Mouse (Mus musculus) embryonic stem cell, embryonic (primary cell): ENCODE data around the gene Oprm1.

Source experiments
- CTCF ChIA-PET, 4 experiments: fragments of 300-600 bp in 2 of 4; fragments of 350-600 bp in 2 of 4; sonication (Branson Sonifier 250); formaldehyde crosslinking; loops; one replicate each; lab custom pipeline; 2022; ENCODE audit warnings: inconsistent platforms in 2 of 4; lab: Charles Lee
- POLR2A ChIA-PET, 4 experiments: fragments of 300-600 bp in 2 of 4; fragments of 350-600 bp in 2 of 4; sonication (Branson Sonifier 250); formaldehyde crosslinking; loops; one replicate each; lab custom pipeline; 2022; ENCODE audit warnings: antibody characterized with exemption in 4 of 4, inconsistent platforms in 1 of 4; lab: Charles Lee

The Oprm1 gene

DNA sequence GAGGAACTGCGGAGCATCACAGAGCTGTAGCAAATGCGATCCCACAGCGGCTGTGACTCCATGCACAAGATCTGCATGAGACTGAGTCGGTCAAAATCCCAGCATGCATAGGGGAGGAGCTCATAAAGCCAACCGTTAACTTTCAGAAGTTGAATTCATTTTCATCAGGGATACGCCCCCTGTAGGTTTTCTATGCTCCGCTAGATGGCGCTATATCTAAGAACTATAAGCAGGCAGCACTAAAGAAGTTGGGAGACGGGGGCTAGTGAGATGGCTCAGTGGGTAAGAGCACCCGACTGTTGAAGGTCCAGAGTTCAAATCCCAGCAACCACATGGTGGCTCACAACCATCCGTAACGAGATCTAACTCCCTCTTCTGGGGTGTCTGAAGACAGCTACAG lies 310.3 kb downstream of the Oprm1 start:
- POLR2A ChIA-PET, result interaction anchor here in 1 of 4 experiments (0.6 kb wide), 1 partner anchor 582 kb away, joined by 3 read pairs; no protein-coding TSS in a partner anchor
- CTCF ChIA-PET, result interaction anchor here (0.6 to 1.0 kb wide), 14 partner anchors 10 to 1321 kb away, joined by 3 to 6 read pairs (median 3); partner anchors contain the start of gene Ipcef1 (in 1 of the 4)

DNA sequence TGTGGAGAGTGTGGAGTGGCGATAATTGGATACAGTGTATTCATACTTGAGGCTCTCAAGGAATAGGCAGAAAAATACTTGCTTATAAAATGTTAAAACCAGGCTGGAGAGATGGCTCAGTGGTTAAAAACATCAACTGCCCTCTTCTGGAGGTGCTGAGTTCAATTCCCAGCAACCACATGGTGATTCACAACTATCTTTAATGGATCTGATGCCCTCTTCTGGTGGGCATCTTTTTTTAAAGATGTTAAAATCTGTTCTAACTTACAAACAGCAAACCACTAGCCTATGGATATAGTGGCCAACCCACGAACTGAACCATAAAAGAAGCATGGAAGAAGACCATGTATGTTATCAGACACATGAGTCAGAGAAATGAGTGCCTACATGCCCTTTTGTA lies 310.8 kb downstream of the Oprm1 start:
- CTCF ChIA-PET, result interaction anchor here in 3 of 4 experiments (0.6 to 1.0 kb wide), 5 partner anchors 12 to 342 kb away, joined by 3 to 6 read pairs (median 3); partner anchors contain the start of gene Ipcef1 (in 1 of the 3)
- POLR2A ChIA-PET, result no interaction called here

DNA sequence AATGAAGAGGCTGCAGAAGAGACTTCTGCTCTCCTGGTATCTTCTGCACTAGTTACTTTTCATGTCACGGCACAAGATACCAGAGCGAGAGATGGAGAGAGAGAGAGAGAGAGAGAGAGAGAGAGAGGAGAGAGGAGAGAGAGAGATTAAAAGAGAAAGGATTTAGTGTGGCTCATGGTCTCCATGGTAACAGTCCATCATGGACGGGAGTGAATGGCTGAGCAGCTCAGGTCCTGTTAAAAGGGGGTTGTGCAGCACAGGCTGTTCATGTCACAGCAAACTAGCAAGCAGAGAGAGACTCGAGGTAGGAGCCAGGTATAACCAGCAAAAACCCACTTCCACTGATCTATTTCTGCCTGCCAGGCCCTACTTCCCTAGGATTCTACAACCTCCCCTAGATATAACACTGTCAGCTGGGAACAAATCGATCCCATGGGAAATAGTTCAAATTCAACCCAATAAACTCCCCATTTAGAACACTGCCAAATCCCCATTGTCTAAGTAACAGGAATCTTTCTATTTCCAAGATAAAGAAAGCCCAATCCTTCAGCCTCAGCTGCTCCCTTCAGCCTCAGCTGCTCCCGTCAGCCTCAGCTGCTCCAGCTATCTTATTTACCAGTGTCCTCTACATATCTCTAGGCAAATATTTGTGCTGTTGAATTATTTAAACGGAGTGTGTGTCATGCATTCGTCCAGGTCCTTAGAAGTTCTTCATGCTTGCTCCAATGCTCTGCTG lies 312.0 kb downstream of the Oprm1 start:
- CTCF ChIA-PET, result interaction anchor here in 2 of 4 experiments (0.6 kb wide), 2 partner anchors 136 to 258 kb away, joined by 3 read pairs; no protein-coding TSS in a partner anchor
- POLR2A ChIA-PET, result interaction anchor here in 1 of 4 experiments (0.5 to 0.7 kb wide), 2 partner anchors 537 to 653 kb away, joined by 4 to 5 read pairs; no protein-coding TSS in a partner anchor

DNA sequence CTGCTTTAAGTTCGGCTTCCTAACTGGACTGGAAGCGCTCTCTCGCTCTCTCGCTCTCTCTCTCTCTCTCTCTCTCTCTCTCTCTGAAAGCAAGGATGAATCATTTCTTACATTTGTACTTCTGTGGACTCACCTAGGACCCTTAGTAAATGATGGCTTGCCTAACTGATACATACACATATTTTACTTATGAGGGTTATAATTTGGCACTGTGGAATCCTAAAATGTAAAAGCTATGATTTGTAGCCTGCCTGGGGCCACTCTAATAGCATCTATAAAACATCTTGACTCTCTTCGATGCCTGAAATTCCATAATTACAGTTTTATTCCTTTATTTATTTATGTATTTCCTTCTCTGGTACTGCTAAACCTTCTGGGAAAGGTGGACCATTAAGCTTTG lies 312.6 kb downstream of the Oprm1 start:
- POLR2A ChIA-PET, result interaction anchor here in 1 of 4 experiments (0.7 kb wide), 1 partner anchor 653 kb away, joined by 4 read pairs; no protein-coding TSS in a partner anchor
- CTCF ChIA-PET, result interaction anchor here in 1 of 4 experiments (0.7 kb wide), 1 partner anchor 423 kb away, joined by 5 read pairs; no protein-coding TSS in a partner anchor

DNA sequence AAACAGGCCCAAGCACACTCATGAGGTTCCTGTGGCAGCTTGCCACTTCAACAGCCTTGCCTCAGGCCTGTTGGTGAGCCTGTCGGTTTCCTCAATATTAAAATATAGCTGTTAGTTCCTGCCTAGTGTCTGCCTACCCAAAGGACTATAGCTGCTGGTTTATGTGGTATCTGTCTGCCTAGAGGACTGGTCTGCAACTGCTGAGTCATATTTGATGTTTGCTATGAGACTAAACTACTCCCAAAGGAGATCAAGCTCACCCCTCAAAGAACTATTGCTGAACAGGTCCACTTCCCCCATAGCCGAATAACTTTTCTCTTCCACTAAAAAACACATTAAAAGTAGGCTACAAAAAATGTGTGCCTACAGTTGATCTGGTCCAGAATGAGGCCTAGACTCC lies 315.9 kb downstream of the Oprm1 start:
- CTCF ChIA-PET, result no interaction called here

DNA sequence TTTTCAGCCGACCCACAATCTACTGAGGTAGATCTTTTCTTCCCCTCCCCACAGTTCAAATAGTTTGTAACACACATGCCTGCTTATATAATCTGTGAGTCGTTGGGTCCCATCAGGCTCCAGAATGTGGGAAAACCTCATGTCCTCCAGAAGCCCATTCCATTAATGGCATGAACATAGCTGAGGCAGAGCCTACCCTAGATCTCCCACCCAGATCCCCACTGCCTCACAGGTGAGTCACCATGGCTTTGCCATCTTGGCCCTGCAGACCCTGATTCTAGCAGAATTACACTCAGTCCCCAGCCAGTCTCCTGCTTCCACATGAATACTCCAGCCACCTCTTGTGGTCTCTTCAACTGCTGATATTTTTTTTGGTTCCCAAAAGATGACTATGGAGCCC lies 317.4 kb downstream of the Oprm1 start:
- CTCF ChIA-PET, result interaction anchor here in 2 of 4 experiments (0.5 to 1.6 kb wide), 4 partner anchors 43 to 711 kb away, joined by 3 to 7 read pairs (median 3); no protein-coding TSS in a partner anchor

More for the DNA sequence above, 315.9 kb downstream of the Oprm1 start:
- POLR2A ChIA-PET, result no interaction called here

DNA sequence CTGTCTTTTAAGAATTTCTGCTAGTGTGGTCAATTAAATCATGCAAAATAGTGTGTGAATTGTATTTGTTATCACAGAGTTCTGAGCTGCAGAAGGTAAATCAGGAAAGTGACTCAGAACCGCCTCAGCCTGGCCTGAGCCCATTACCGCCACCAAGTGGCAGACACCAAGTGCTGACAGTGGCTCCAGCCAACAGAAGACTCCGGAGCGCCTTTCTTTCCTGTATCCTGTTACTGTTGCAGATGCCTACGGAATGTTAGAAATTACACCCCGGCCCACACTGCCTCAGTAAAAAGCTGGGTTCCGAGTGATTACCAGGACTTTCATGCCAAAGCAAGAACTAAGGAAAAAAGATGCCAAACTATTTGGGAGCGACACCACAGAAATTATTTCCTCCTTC lies 317.9 kb downstream of the Oprm1 start:
- ChIA-PET CTCF (interaction anchor here in 3 of 4 experiments (0.5 to 1.6 kb wide), 6 partner anchors 20 to 712 kb away, joined by 3 to 7 read pairs (median 3); no protein-coding TSS in a partner anchor), POLR2A (interaction anchor here in 1 of 4 experiments (0.6 to 0.7 kb wide), 2 partner anchors 751 to 1201 kb away, joined by 4 read pairs; no protein-coding TSS in a partner anchor)

More for the DNA sequence above, 317.4 kb downstream of the Oprm1 start:
- POLR2A ChIA-PET, result interaction anchor here in 1 of 4 experiments (0.7 kb wide), 1 partner anchor 1200 kb away, joined by 4 read pairs; no protein-coding TSS in a partner anchor

DNA sequence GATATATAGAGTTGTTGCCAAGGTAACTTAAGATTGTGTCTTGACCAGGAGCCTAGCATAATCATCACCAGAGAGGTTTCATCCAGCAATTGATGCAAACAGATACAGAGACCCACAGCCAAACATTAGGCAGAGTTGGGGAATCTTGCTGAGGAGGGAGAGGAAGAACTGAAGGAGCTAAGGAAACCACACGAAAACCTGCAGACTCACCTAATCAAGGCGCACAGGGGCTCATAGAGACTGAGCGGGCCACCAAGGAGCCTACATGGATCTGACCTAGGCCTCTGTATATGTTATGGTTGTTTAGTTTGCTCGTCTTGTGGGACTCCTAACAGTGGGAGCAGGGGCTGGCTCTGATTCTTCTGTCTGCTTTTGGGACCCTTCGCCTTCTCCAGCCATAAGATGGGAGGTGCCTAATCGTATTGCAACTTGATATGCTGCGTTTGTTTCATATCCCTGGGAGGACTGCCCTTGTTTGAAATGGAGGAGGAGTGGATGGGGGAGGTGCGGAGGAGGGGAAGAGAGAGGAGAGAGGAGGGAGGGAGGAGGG lies 318.4 kb downstream of the Oprm1 start:
- ChIA-PET POLR2A (interaction anchor here in 1 of 4 experiments (0.6 to 0.7 kb wide), 2 partner anchors 750 to 1201 kb away, joined by 4 read pairs; no protein-coding TSS in a partner anchor), CTCF (interaction anchor here in 2 of 4 experiments (0.6 to 1.6 kb wide), 3 partner anchors 20 to 190 kb away, joined by 3 to 4 read pairs (median 3); no protein-coding TSS in a partner anchor)

DNA sequence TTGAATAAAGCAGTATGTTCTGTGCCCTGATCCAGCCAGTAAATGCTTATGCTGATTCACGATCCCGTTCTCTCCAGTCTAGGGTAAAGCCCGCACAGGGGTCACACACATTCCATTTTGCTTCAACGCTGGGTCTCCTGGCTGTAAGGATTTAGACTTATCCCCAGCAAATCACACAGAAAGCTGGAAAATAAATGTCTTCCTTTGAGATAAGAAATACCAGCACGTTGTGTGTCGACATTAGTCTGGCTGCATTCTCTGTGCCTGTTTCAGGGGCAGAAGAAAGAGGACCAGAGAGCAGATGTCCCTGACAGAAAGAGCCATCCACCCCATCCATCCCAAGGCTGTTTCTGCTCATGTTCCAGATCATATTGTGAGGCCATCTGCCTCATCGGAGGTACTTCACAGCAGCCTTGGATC lies 319.1 kb downstream of the Oprm1 start:
- POLR2A ChIA-PET, result no interaction called here
- CTCF ChIA-PET, result no interaction called here

DNA sequence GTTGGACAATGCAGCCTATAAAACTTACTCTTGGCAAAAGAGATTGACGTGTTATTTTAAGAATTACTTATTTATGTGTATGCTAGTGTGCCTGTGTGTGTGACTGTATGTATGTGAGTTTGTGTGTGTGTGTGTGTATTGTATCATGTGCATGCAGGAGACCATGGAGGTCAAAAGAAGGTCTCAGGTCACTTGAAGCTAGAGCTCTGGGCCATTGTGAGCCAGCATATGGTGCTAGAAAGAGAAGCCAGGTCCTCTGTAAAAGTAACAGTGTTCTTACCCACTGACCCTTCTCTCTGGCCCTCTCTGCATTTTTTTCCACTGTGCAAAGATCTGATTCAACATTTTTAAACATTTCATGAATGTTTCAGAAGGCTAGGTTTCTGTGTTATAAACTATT lies 319.7 kb downstream of the Oprm1 start:
- POLR2A ChIA-PET, result no interaction called here
- CTCF ChIA-PET, result no interaction called here
